Mouse (Mus musculus) left cerebral cortex, adult 8-10 months (tissue): ENCODE results near the gene Gpcpd1. TPM values are rescaled to one million over a fixed set of nuclear protein-coding genes. Genes with fewer than 3 reads are reported as not detected.

Experiments
- DNase-seq, 2 experiments: peaks; one replicate each; pipeline ENCODE4 v3.0.0; 2022; ENCODE audit warnings: low spot score in 2 of 2
- total RNA-seq, 4 experiments: library from RNA; stranded (reverse); gene quantifications; 2 replicates each; pipeline ENCODE4 v1.2.4; 2022

Gpcpd1 gene
- total RNA-seq, 4 experiments from 2014 or later = 80.3 to 98.3 (median 82.8) TPM

- no peak for DNase-seq
These were observed 69.3 kb downstream of the Gpcpd1 start for GRCm38 (mm10) chr2:132518021-132518901.

DNA sequence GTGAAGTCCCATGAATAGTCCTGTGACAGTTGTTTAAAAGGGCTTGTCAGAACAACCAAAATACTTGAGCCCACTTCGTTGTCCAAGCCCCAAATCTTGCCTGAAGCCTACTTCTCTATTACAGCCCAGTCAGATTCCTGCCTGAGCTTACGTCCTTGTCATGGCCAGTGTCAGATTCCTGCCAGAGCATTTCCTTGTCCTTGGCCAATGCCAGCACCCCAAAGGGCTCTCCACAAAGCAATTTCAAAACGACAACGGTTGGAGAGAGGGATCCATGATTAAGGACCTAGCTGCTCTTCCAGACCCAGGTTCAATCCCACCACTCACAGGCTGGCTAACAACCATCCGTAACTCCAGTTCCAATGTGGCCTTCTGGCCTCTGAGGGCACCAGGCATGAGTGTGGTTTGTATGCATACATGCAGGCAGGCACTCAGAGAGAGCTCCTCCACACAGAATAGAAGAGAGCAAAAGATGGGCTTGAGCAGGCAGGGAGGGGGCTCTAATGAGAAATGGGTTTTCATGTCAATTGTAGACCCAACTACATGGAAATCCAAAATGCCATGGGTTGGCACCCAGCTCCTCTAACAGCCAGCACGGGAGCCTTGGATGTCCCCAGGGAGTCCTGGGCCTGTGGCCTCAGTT, 70.2 kb downstream of the Gpcpd1 start:
- DNase-seq = no peak

- DNase-seq = no peak
These were observed 71.1 kb downstream of the Gpcpd1 start for GRCm38 (mm10) chr2:132516130-132517030.

GRCm38 (mm10) chr2:132515607-132516006, 71.9 kb downstream of the Gpcpd1 start:
- no peak for DNase-seq

DNA sequence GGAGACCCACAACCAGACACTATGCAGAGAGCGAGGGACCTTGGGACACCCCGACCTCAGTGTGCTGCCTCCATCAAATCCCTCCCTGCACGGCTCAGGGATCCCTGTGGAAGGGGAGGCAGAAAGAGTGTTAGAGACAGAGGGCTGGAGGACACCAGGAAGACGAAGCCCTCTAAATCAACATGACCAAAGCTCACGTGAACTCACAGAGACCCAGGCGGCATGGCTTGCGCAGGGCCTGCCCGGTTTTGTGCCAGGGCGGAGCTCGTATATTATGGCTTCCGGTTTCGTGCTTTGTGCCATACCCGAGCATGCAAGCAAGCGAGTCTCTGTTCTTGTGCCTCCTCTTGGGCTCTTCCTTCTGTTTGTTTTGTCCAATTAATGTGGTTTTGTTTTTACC, 72.5 kb downstream of the Gpcpd1 start:
- DNase-seq = no peak

GRCm38 (mm10) chr2:132514353-132514752, 73.2 kb downstream of the Gpcpd1 start:
- peak in 1 of 2 experiments; percentile 53 for DNase-seq

DNA sequence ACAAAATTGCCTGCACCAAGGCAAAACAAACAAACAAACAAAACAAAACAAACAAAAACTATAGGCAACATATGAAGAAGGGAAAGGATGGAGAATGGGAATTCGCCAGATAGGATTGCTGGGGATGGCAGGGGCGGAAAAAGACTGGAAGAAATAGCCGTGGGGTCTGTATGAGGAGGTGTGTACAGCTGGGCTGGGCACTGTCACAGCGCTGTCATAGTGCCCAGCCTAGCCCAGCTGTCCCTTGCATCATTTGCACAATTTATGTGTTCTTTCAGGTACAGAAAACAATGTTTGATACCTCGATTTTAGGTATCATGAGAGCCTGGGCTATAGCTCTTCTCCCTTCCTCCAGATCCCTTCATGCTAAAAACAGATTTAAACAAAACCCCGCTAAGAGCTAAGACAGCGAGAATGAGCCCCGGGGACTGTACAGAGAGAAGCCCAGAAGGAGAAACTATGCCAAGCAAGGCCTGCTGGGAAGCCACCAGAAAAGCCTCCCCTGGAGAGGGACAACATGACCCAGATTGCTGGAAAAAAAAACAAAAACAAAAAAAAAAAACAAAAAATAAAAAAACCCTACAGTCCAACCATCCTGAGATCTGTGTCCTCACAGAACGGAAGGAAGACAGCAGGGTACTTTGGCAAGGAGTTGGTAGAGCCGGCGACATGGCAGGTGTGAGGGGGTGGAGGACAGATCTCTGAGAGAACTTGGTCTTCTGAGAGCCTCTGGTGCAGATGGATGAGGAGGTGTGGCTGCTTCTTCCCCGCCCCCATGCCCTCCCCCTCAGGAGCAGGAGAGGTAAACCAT, 74.0 kb downstream of the Gpcpd1 start:
- DNase-seq = peak in 1 of 2 experiments; percentile 82

- DNase-seq = no peak
These were observed 74.6 kb downstream of the Gpcpd1 start for GRCm38 (mm10) chr2:132512977-132513351.

DNA sequence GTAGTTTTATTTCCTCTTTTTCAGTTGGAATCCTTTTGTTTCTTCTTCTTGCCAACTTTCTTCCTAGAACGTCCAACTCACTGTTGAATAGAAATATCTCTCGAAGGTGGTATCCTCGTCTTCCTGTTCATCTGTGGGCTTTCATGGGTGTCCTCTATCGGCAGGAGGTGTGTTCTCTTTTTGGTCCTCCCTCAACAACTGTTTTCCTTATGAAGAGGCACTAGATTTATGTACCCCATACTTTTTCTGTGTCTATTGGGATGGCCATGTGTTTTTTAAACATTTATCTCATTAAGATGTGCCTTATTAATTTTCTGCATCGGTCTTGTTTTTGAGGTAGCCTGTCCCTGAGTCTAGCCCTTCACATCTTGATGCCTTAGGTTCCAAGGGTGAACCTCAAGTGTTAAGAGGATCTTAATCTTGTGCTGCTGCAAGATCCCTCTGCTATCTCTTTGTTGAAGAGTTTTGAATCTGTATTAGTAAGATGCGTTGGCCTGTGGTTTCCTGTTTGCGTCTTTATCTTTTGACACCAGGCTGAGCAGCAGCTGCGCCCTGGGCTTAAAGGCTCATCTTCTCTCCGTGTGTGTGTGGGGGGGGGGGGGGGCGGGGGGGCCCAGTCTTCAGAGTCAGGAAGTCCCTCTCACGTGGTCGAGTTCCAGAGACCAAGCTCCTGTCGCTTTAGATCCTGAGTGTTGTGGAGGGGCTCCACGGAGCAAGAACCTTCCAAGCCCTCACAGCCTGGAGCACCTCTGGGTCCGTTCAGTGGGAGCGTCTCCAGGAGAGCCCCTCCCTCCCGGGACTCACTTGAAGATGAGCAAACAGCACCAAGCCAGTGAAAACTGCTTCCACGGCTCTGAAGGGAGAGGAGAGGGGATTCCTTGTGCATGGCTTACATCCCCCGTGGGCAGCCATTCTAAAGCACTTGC, 75.2 kb downstream of the Gpcpd1 start:
- DNase-seq = no peak

DNA sequence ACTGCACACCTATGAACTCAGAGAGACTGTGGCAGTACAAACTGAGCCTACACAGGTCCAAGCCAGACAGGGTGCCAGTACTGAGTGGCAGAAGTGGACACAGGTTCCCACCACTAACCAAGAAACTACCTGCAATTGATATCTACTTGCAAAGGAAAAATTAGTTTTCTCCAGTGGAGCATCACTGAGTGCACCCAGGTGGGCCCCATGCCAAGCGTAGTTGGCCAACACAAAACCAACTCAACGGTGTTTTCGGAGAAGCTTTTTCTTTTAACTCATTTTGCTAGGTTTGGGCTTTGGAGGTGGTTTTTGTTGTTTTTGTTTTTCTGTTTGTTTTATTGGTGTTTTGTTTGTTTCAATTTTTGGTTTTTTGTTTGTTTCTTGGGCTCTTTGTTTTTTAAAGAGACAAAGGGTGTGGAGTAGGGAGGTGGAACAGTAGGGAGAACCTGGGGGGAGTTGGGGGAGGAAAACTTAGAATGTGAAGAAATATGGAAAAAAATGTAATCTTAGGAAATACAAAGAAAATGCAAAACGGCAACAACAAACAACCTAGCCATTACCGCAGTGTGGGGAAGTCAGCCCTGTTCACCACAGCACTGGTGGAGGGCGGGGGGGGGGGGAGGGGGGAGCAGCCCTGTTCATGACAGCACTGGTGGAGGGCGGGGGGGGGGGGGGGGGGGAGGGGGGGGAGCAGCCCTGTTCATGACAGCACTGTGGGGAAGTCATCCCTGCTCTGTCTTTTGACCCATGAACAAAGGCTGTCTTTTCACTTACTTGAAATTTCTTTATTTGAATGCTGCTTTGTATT, 76.3 kb downstream of the Gpcpd1 start:
- no peak for DNase-seq

DNA sequence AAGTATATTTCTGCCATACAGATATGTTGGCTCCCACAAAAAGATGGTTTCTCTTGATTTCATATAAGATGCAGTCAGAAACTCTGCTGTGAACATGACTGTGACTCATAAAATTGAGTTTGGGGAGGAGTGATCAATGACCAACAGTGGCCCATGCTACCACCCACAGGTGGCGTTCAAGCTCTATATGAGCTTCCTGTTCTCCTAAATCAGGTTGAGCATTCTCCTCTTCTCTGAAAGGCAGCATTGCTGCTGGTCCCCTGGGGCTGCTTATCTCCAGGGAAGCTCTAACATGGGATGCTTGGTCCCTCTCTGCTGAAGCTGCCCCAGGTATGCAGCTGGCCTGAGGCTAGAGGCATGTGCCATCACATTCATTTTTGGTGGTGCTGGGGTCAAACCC, 77.8 kb downstream of the Gpcpd1 start:
- DNase-seq = no peak

DNA sequence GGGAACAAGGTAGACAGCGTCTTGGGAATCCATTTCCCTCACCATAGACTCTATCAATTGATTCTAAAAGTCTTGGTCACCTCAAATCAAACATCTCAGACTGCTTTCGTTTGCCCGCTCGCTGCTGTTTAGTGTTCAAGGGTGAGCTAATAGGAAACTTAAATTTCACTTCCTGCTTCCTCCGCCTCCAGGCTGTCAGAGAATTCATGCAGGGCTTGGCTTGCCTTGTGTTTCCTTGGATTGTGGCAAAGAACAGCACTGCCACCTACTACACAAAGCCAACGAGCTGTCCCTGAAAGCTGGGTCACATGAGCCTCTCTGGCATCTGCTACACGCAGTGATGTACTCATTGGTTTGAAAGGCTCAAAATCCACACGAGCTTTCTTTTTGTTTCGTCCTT, 78.3 kb downstream of the Gpcpd1 start:
- peak in 1 of 2 experiments; percentile 36 for DNase-seq

DNA sequence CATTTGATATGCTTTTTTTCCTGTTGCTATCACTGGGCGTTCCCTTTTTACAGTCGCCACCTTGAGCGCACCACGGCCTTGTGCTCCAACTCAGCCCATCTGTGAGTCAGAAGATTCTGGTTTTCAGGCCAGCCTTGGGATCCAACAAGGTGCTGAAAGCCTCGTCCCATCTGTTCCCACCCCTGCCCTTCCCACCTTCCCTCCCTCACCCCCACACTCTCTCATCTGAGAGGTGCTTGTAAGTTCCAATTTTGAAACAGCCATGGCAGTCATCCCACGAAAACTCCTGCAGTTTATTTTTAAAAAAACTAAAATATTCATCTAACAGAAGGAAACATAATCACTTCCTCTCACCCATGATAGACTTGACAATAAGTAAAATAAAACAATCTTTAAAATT, 80.0 kb downstream of the Gpcpd1 start:
- peak in 1 of 2 experiments; percentile 32 for DNase-seq

GRCm38 (mm10) chr2:132507091-132507490, 80.4 kb downstream of the Gpcpd1 start:
- DNase-seq = no peak

- DNase-seq = no peak
These were observed 81.7 kb downstream of the Gpcpd1 start for GRCm38 (mm10) chr2:132505828-132506227.

- no peak for DNase-seq
These were observed 89.2 kb downstream of the Gpcpd1 start for GRCm38 (mm10) chr2:132498344-132498743.

DNA sequence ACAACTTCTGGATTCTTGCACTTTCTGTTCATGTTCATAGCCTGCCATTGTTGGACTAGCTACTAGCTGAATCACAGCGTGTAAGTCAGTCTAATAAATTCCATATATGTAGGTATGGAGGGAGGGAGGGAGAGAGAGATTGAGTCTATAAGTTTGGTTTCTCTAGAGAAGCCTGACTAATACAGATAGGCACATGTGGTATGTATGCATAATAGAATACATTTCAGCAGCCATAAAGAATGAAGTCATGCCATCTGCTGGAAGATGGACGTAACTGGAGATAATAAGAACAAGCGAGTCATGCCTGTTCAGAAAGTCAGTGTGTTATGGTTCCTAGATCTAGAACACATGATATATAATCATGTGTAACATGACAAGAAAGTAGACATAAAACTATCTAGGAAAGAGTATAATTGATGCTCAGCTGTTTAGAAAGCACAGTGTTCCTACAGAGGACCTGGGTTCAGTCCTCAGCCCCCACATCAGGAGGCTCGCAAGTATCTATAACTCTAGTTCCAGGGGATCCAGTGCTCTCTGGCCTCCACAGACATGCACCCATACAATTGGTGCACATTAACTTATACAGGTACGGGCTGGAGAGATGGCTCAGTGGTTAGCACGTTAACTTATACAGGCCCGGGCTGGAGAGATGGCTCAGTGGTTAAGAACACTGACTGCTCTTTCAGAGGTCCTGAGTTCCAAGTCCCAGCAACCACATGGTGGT, 90.0 kb downstream of the Gpcpd1 start:
- DNase-seq = no peak

GRCm38 (mm10) chr2:132493184-132493583, 94.3 kb downstream of the Gpcpd1 start:
- DNase-seq = no peak
